Mouse (Mus musculus): ENCODE measurements around the gene Fbxl2.

Fbxl2 gene

DNA sequence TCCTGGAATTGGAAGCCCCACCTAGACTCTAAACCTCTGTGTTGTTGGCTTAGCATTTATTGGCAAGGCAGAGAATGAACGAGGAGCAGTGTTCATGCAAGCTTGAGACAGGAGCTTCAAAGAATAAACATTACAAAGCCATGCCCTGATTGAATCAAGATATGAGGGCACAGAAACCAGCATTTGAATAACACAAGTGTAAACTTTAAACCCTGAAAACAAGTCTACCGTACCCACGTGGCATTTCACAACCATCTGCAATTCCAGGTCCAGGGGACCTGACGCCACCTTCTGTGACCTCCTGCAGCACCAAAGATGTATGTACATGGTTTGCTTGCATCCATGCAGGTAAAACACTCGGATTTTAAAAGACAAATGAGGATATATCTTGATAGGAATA is 123.3 kb downstream of the Fbxl2 start:
- no peak for DNase-seq (ENCODE audit: low read depth, low spot score)

DNA sequence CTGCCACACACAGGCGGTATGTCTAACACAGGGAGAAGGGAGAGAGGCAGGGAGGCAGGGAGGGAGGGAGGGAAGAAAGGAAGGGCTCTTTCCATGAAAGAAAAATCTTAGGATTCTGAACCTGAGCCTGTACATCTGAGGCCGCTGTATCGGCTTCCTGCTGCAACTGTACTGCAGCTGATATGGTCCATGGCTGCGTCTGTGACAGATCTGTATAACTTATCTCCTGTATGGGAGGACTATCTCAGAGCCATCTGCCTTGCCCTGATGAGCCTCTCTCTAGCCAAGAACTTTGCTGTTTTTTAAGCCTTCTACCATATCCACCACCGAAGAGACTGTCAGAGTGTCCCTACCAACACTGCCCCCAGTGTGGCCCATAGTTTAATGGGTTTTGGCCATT is 130.2 kb downstream of the Fbxl2 start:
- DNase-seq (ENCODE audit: low read depth, low spot score) = no peak

Measured in ZHBTc4 (cell line).